Mouse (Mus musculus): Measurements from ENCODE around the gene Dlk2. TPM values are rescaled to one million over a fixed set of nuclear protein-coding genes. Genes with fewer than 3 reads are reported as not detected.
A peak's percentile ranks its signal among the peaks of the same experiment; 100 is the strongest.

Gene Dlk2
- total and polyA plus RNA-seq, 2 experiments from 2014 or later, result 22.9 to 66.8 TPM

- H3K4me1 ChIP-seq (ENCODE audit: insufficient read depth, low read length), result no peaks in the 10 kb centered on the region
- H3K4me2 ChIP-seq (ENCODE audit: low read depth, low read length, poor library complexity, severe bottlenecking), result no peak overlapping the region
- WGBS, result 90% methylated on average over 9 of the region's 9 CpGs
- H3K27me3 ChIP-seq (ENCODE audit: insufficient read depth, low read length), result no peaks in the 10 kb centered on the region
- no peak for DNase-seq (ENCODE audit: low spot score)
- no peak for TF ChIP-seq CTCF (IDR thresholded peaks at IDR 0.05)
- H3K9ac ChIP-seq (replicated peaks; ENCODE audit: low read length, poor library complexity, severe bottlenecking), result no peak overlapping the region
- no peaks in the 10 kb centered on the region for H3K9me3 ChIP-seq (ENCODE audit: low read length)
- no peak for ATAC-seq (ENCODE audit: low FRiP score)
- no peak overlapping the region for H3K27ac ChIP-seq (ENCODE audit: low read depth, low read length)
- peaks cover 11% of the 10 kb centered on the region for H3K36me3 ChIP-seq (ENCODE audit: insufficient read depth, low read length)
- H3K4me3 ChIP-seq (ENCODE audit: low read depth, low read length), result no peak overlapping the region
These were observed 16.0 kb downstream of the Dlk2 start for GRCm38 (mm10) chr17:46313135-46313715.

GRCm38 (mm10) chr17:46315813-46316212, 18.6 kb downstream of the Dlk2 start:
- Histone ChIP-seq H3K4me1 (ENCODE audit: insufficient read depth, low read length) (no peaks in the 10 kb centered on the region), H3K4me2 (ENCODE audit: low read depth, low read length, poor library complexity, severe bottlenecking) (no peak overlapping the region), H3K4me3 (ENCODE audit: low read depth, low read length) (no peak overlapping the region), H3K36me3 (ENCODE audit: insufficient read depth, low read length) (peaks cover 5% of the 10 kb centered on the region; the same call in 1 of the 2 replicates), H3K9me3 (ENCODE audit: low read length) (no peaks in the 10 kb centered on the region), H3K9ac (replicated peaks; ENCODE audit: low read length, poor library complexity, severe bottlenecking) (no peak overlapping the region), H3K27ac (ENCODE audit: low read depth, low read length) (no peak overlapping the region), H3K27me3 (ENCODE audit: insufficient read depth, low read length) (no peaks in the 10 kb centered on the region)
- TF ChIP-seq CTCF (IDR thresholded peaks at IDR 0.05), result no peak
- DNase-seq (ENCODE audit: low spot score), result no peak
- WGBS, result 91% methylated on average over 10 of the region's 10 CpGs
- ATAC-seq (ENCODE audit: low FRiP score), result no peak

GRCm38 (mm10) chr17:46320492-46320891, 23.3 kb downstream of the Dlk2 start:
- no peak for TF ChIP-seq CTCF (IDR thresholded peaks at IDR 0.05)
- no peaks in the 10 kb centered on the region for H3K4me1 ChIP-seq (ENCODE audit: insufficient read depth, low read length)
- peaks cover 11% of the 10 kb centered on the region for H3K36me3 ChIP-seq (ENCODE audit: insufficient read depth, low read length)
- H3K27ac ChIP-seq (ENCODE audit: low read depth, low read length), result no peak overlapping the region
- H3K27me3 ChIP-seq (ENCODE audit: insufficient read depth, low read length), result no peaks in the 10 kb centered on the region
- 81% methylated on average over 6 of the region's 6 CpGs for WGBS
- ATAC-seq (ENCODE audit: low FRiP score) (no peak), DNase-seq (ENCODE audit: low spot score) (no peak)
- no peak overlapping the region for H3K4me3 ChIP-seq (ENCODE audit: low read depth, low read length)
- no peaks in the 10 kb centered on the region for H3K9me3 ChIP-seq (ENCODE audit: low read length)
- no peak overlapping the region for H3K9ac ChIP-seq (replicated peaks; ENCODE audit: low read length, poor library complexity, severe bottlenecking)
- H3K4me2 ChIP-seq (ENCODE audit: low read depth, low read length, poor library complexity, severe bottlenecking), result no peak overlapping the region

GRCm38 (mm10) chr17:46322046-46322823, 25.0 kb downstream of the Dlk2 start:
- DNase-seq (ENCODE audit: low spot score) (no peak), ATAC-seq (ENCODE audit: low FRiP score) (no peak)
- no peaks in the 10 kb centered on the region for H3K9me3 ChIP-seq (ENCODE audit: low read length)
- H3K4me3 ChIP-seq (ENCODE audit: low read depth, low read length), result no peak overlapping the region
- H3K36me3 ChIP-seq (ENCODE audit: insufficient read depth, low read length), result peaks cover 11% of the 10 kb centered on the region
- H3K9ac ChIP-seq (replicated peaks; ENCODE audit: low read length, poor library complexity, severe bottlenecking), result no peak overlapping the region
- no peak overlapping the region for H3K4me2 ChIP-seq (ENCODE audit: low read depth, low read length, poor library complexity, severe bottlenecking)
- H3K4me1 ChIP-seq (ENCODE audit: insufficient read depth, low read length), result no peaks in the 10 kb centered on the region
- no peak for TF ChIP-seq CTCF (IDR thresholded peaks at IDR 0.05)
- H3K27me3 ChIP-seq (ENCODE audit: insufficient read depth, low read length), result no peaks in the 10 kb centered on the region
- 89% methylated on average over 14 of the region's 14 CpGs for WGBS
- no peak overlapping the region for H3K27ac ChIP-seq (ENCODE audit: low read depth, low read length)

GRCm38 (mm10) chr17:46327413-46327905, 30.2 kb downstream of the Dlk2 start:
- Histone ChIP-seq H3K4me3 (ENCODE audit: low read depth, low read length) (peak overlapping the region; percentile 68), H3K4me2 (ENCODE audit: low read depth, low read length, poor library complexity, severe bottlenecking) (peak overlapping the region; percentile 76), H3K27ac (ENCODE audit: low read depth, low read length) (peak overlapping the region; percentile 85), H3K36me3 (ENCODE audit: insufficient read depth, low read length) (peaks cover 7% of the 10 kb centered on the region), H3K27me3 (ENCODE audit: insufficient read depth, low read length) (no peaks in the 10 kb centered on the region), H3K9me3 (ENCODE audit: low read length) (no peaks in the 10 kb centered on the region), H3K4me1 (ENCODE audit: insufficient read depth, low read length) (no peaks in the 10 kb centered on the region; the same call in 1 of the 2 replicates), H3K9ac (replicated peaks; ENCODE audit: low read length, poor library complexity, severe bottlenecking) (peak overlapping the region; percentile 80)
- DNase-seq (ENCODE audit: low spot score) (peak; percentile 40), ATAC-seq (ENCODE audit: low FRiP score) (peak; percentile 28)
- 1% methylated on average over 26 of the region's 27 CpGs for WGBS
- TF ChIP-seq CTCF (IDR thresholded peaks at IDR 0.05), result no peak; the same call in 1 of the 2 replicates

Measured in midbrain, postnatal 0 days (tissue).